Mouse (Mus musculus) kidney, adult 9 months (tissue): ENCODE measurements around the gene Fbxw9.
"Not testable (repeated sequence)": the region's sequence is repeated elsewhere in the genome, so short reads cannot be mapped to it uniquely, and the experiment has no call there.

Experiments used
- DNase-seq: peaks from one replicate; pipeline ENCODE4 v3.0.0; 2022

Fbxw9 gene

DNA sequence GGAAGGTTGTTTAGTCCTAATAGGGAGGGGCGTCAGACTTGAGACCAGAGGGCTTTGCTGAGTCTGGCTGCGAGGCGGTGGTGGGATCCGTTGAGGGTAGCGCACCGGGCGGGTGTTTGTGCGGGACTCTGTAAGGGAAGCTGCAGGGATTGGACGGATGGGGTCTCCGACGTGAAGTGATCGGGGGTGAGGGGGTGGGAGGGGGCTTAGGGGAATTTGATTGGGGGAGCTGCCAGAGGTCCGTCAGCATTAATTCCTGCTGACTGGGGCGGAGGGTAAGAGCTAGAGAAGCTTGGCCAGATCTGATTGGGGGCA lies 22.5 kb upstream of the Fbxw9 start:
- no peak for DNase-seq

DNA sequence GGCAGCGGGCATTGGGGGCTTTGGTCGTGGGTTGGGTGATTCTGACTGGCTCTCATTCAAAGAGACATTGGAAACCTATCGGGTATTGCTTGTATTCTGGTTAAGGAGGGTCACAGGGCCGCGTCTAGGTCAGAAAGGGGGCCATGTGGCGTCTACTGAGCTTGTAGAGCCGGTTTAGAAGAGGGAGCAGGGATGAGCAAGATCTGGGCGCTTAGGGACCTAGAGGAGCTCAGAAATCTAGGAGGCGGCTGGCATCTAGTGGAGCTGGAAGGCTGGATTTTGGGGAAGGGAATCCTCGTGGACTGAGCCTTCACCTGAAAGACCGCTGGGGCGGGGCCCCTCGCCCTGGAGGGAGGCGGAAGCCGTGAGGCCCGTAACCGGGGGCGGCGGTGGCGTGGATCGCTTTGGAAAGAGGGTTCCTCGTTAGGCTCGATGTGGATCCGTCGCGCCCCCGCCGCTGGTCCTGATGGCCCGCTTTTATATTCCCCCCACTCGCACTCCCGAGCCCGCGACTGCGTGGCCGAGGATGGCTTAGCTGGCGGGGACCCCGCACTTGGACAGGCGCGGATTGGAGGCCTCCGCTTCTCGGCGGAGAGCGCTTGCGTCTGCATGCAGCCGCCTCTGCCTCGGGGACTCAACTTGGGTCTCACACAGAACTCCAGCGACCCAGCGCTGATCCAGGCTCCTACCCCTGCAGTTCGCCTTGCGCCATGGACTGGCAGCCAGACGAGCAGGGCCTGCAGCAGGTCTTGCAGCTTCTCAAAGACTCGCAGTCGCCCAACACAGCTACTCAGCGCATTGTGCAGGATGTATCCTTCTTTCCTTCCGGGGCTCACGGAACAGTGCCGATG lies 21.9 kb upstream of the Fbxw9 start:
- DNase-seq = peak; percentile 39

DNA sequence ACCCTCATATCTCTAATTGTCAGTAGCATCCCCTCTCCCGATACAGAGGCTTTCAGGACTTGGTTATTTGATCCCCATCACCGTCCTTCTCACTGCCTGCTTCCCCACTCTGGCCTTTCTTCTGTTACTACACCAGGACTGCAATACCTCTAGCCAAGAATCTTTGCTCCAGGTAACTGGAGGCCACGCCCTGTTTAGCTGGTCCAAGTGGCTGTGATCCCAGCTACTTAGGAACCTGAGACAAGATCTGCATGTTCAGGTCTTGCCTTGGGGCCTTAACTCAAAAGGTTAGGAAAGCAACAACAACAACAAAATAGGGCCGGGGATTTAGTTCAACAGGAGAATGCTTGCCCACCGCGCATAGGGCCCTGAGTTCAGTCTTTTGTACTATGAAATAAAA lies 16.2 kb upstream of the Fbxw9 start:
- no peak for DNase-seq

DNA sequence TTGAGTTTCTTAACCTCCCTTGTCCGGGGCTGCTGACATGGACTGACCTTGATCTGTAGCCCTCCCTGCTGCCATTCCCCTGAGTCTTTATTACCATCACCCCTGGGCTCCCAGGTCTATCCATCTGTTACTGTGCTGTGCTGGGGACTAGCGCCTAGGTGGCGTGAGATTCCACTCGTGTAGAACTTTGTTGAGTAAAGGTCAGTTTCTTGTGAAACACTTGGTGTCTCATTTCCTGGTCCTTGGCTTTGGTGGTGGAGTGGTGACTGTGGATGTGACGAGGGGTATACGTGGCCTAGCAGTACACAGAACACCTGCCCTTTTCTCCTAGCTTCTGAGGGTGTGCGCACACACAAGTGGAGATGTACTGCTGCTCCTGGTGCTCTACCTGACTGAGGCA lies 2.5 kb upstream of the Fbxw9 start:
- DNase-seq = no peak

- DNase-seq = no peak
Measured at GRCm38 (mm10) chr8:85062603-85063002, 2.7 kb downstream of the Fbxw9 start.

DNA sequence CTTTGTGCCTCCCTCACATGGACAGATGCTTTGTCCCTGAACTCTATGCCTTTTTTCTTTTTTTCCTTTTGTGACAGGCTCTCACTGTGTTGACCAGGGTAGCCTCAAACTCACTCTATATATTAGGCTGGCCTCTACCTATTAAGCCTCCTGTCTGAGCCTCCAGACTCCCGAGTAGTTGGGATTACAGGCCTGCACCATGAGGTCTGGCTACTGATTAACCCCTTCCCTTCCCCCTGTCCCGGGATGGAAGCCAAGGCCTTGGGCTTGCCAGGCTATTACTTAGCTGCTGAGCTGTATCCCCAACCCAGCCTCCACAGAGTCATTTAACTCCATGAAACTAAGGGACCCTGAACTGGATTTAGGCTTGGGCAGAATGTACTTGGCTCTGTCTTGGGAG lies 5.4 kb downstream of the Fbxw9 start:
- DNase-seq = peak; percentile 96

DNA sequence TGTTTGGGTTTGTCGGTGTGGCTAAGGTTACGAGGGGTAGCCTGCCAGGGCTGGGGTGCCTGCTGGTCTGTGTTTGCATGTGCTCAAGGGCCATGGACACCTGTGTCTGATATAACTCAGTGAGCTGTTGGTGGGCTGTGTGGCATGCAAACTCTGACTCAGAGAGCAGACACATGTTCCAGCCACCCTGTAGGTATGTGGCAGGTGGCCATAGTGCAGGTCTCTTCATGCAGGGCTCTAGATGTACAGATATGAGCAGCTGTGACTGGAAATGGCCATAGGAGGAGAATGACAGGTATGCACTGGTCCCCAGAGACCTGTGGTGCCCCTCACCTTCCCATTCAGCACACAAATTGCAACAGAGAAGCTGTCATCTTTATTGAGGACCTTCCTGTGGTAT lies 7.3 kb downstream of the Fbxw9 start:
- DNase-seq = no peak

GRCm38 (mm10) chr8:85067982-85068381 lies 8.1 kb downstream of the Fbxw9 start, which contains the start of gene Gm5741:
Gm5741 (minus strand) TSS chr8:85067982.
- no peak for DNase-seq

GRCm38 (mm10) chr8:85071041-85071440 lies 11.2 kb downstream of the Fbxw9 start:
- DNase-seq = peak; percentile 81

DNA sequence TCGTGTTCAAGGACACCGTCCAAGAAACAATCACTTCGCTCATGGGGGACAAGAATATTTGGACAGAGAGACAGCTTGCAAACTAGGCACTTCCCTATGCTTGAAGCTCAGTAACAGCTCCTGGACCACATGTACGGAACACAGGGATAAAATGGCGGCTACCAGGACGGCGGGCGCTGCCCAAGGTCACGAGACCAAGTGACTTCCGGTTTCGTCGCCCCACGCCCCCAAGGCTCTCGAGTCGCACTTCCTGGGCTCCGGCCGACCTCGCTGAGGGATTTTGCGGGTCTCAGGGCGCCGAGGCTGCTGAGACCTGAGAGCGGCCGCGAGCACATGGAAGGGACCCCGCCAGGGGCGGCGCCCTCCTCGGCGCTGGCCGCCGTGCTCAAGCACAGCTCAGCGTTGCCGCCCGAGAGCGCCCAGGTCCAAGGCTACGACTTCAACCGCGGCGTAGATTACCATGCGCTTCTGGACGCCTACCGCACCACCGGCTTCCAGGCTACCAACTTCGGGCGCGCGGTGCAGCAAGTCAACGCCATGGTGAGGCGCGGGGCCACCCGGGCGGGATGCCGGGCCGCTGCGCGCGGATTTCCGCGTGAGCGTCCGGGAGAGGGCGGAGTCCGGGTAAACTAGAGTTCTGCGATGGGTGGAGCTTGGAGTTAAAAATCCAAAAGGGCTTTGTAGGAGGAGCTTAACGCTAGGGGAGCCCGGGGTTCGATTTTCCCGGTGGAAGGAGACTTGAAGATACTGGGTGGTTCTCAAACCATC lies 11.8 kb downstream of the Fbxw9 start, which contains the start of gene Dhps:
Gene Dhps (plus strand): TSS at position 244 of the 768 bp plus-strand sequence.
- peak; percentile 94 for DNase-seq

DNA sequence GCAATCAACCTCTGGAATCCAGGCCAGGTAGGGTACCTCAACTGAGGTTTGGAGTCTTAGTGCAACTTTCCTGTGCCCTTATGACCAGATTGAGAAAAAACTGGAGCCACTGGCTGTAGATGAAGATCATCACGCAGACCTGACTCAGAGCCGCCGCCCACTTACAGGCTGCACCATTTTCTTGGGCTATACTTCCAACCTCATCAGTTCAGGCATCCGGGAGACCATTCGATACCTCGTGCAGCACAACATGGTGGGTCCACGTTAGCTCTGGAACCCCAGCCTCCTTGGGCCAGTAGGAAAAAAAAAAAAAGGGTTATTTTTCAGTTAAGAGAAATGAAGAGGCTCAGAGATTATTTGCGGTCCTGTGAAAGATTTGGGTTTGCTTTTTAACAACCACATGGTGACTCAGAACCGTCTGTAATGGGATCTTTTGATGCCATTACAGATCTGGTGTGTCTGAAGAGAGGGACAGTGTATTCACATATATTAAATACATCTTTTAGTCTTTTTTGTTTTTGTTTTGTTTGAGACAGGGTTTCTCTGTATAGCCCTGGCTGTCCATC lies 12.6 kb downstream of the Fbxw9 start:
- no peak for DNase-seq

DNA sequence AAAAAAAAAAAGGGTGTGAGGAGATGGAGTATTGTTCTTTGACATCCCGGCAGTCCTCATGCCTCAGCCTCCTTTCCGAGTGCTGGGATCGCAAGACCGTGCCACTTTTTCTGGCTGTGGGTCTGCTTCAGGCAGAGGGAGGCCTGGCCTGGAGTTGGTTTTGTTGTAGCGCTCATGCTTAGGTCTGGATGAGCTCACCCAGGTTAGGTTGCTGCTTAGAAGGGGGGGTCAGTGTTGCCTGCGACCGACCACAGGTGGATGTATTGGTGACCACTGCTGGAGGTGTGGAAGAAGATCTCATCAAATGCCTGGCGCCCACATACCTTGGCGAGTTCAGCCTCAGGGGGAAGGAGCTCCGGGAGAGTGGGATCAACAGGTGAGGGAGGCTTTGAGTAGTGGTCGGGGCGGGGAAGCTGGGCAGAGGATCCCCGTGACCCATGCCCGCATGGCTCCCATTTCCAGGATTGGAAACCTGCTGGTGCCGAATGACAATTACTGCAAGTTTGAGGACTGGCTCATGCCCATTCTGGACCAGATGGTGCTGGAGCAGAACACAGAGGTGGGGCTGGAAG lies 13.3 kb downstream of the Fbxw9 start:
- no peak for DNase-seq

GRCm38 (mm10) chr8:85074167-85074566 lies 14.3 kb downstream of the Fbxw9 start:
- no peak for DNase-seq

- no peak for DNase-seq
Measured at GRCm38 (mm10) chr8:85074617-85075016, 14.8 kb downstream of the Fbxw9 start.

GRCm38 (mm10) chr8:85076001-85076400 lies 16.1 kb downstream of the Fbxw9 start:
- DNase-seq = peak; percentile 68

- DNase-seq = peak; percentile 86
Measured at GRCm38 (mm10) chr8:85076993-85077392, 17.1 kb downstream of the Fbxw9 start.

DNA sequence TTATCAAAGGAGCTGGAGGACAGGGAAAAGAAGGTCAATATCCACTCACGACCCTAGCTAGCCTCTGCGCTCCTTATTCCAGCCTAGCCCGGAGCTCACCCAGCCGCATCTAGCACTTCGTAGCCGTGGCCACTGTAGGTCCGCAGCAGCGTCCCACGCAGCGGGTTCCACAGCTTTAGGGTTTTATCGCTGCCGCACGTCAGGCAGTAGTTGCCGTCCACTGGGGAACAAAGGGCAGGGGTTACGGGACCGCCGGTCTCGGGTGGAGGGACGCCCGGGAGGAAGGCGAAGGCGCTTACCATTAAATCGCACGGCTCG lies 20.3 kb downstream of the Fbxw9 start:
- no peak for DNase-seq

DNA sequence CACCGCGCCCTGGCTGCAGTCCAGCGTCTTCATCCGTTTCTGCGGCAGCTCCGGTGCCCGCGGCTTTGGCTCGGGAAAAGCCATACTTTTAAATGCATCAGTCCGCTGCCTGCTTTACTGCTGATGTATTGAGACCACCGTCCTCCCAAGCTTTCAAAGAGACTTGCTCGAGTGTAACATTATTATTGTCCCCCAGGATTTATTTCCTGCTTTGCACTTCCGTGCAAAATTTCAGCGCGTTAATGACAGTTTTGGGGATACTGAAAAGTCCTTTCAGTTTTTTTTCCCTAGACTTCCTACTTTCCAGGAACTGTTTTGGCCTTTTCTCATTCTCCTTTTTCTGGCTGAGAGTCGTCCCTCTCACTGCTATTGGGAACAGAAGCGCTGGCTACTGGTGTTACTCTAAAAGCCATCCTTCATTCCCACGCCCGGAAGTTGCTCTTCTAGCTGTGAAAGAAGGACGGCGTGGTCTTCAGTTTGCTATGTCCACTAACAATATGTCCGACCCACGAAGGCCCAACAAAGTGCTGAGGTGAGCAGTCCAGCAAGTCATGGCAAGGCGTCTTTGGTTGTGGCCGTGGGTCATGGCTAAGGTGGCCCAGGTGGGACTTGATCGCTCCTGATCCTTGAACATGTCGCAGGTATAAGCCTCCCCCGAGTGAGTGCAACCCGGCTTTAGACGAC lies 20.8 kb downstream of the Fbxw9 start, which contains the start of gene Wdr83os:
Gene Wdr83os (plus strand): TSS at position 209 of the 684 bp plus-strand sequence.
- peak; percentile 72 for DNase-seq

DNA sequence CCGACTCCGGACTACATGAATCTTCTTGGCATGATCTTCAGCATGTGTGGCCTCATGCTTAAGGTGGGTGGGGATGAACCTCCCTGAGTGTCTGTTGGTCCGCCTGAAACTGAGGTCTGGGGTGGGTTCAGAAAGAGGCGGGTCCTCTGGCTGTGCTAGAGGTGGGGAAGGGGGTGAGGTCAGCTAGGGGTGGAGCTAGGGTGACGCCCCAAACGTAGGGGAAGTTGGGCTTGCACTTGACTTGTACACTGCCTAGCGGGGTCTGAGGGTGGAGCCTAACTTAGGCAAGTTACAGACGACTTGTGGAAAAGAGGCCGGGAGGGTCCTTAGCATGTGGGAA lies 21.3 kb downstream of the Fbxw9 start, which contains the start of gene Wdr83:
Gene Wdr83 (minus strand): TSS at position 91 of the 340 bp plus-strand sequence.
- DNase-seq = no peak

- not testable (repeated sequence) for DNase-seq
Measured at GRCm38 (mm10) chr8:85082169-85082568, 22.3 kb downstream of the Fbxw9 start.

GRCm38 (mm10) chr8:85083108-85083813 lies 23.4 kb downstream of the Fbxw9 start, which contains the start of gene Man2b1:
Man2b1 (plus strand) TSS chr8:85083270.
- DNase-seq = peak; percentile 97

DNA sequence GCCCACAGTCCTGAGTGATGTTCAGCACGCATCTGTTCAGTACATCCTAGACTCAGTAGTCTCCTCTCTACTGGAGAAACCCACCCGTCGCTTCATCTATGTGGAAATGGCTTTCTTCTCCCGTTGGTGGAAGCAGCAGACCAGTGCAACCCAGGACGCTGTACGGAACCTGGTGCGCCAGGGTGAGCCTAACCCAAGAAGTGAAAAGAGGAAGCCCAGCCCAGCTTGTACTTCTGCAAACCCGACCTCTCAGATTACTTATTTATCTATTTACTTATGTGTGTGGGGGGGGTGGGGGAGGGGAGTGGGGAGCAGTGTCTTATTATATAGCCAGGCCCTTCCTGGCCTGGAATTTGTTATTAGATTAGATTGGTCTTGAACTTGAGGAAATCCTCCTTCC lies 24.8 kb downstream of the Fbxw9 start:
- DNase-seq = no peak
